Mouse (Mus musculus): Measurements from ENCODE around the gene Cyren. TPM values are rescaled to one million over a fixed set of nuclear protein-coding genes. Genes with fewer than 3 reads are reported as not detected.

The Cyren gene
- total and polyA plus RNA-seq, 3 experiments: 7.9 to 11.9 (median 9.7) TPM

GRCm38 (mm10) chr6:34914462-34914861, 36.6 kb upstream of the Cyren start:
- no peak overlapping the region for H3K4me3 ChIP-seq (replicated peaks in 1 of 3; ENCODE audit: low read depth in 2 of 3, low read length in 2 of 3, poor library complexity in 1 of 3)
- H3K27me3 ChIP-seq (replicated peaks): no peaks in the 10 kb centered on the region
- no peak for DNase-seq (ENCODE audit: extremely low read depth)
- no peak overlapping the region for H3K9ac ChIP-seq (ENCODE audit: insufficient read depth, low read depth)
- H3K27ac ChIP-seq (ENCODE audit: insufficient read depth, low read depth): no peak overlapping the region
- H3K4me2 ChIP-seq (ENCODE audit: insufficient read depth, low read depth, poor library complexity, severe bottlenecking): no peak overlapping the region
- in situ Hi-C loops (cut with MboI; ENCODE audit: low pct_ligation_motif_present, low pct_unique_long_range_greater_than_20kb, low sequenced_read_pairs): no loop called here
- TF ChIP-seq PAX5 (IDR thresholded peaks at IDR 0.05; ENCODE audit: low read length) (no peak), UBTF (IDR thresholded peaks at IDR 0.05; ENCODE audit: low read depth, low read length) (no peak), MAFK (IDR thresholded peaks at IDR 0.05; ENCODE audit: insufficient replicate concordance, low read length) (peak; percentile 64; the same call in 1 of the 2 replicates)
- H3K36me3 ChIP-seq (replicated peaks in 1 of 2; ENCODE audit: control insufficient read depth in 1 of 2, insufficient read depth in 1 of 2, low read length in 1 of 2): peaks cover 0 to under 1% of the 10 kb centered on the region in 2 experiments
- peaks cover 0 to 15% of the 10 kb centered on the region in 2 experiments; a peak in 2 of 4 replicates for H3K4me1 ChIP-seq (ENCODE audit: control insufficient read depth in 1 of 2, insufficient read depth in 2 of 2)
- dilution Hi-C loops (cut with MboI; ENCODE audit: extremely low pct_ligation_motif_present, extremely low pct_unique_long_range_greater_than_20kb, low sequenced_read_pairs): no loop called here
- peaks cover 5% of the 10 kb centered on the region; the same call in 1 of the 2 replicates for H3K79me2 ChIP-seq (replicated peaks; ENCODE audit: control insufficient read depth, extremely low read depth, insufficient read depth, poor library complexity, severe bottlenecking)
- H3K9me3 ChIP-seq (replicated peaks; ENCODE audit: low read length): no peaks in the 10 kb centered on the region

DNA sequence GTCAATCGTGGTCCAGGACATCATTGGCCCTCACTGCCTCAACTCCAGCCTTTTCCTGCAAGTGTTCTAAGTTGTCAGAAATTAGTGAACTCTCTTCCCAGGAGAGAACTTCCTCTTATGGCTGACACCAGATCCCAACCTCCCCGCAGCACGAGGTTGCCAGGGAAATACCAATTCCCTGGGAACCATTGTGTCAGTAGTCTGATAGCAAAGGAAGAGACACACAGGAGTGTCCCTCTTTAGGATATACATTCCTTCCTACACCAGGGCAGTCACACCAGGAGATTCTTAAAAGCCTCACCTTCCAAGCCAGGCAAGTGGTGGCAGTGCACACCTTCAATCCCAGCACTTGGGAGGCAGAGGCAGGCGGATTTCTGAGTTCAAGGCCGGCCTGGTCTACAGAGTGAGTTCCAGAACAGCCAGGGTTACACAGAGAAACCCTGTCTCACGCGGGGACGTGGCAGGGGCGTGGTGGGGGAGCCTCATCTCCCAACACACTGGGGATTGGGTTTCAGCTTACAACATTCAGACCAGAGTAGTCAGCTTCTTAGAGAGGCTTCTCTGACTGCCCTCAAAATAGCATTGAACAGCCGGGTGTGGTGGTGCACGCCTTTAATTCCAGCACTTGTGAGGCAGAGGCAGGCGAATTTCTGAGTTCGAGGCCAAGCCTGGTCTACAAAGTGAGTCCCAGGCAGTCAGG, 35.6 kb upstream of the Cyren start:
- no peak for DNase-seq (ENCODE audit: extremely low read depth)
- Histone ChIP-seq H3K9me3 (replicated peaks; ENCODE audit: low read length) (no peaks in the 10 kb centered on the region), H3K36me3 (replicated peaks in 1 of 2; ENCODE audit: control insufficient read depth in 1 of 2, insufficient read depth in 1 of 2, low read length in 1 of 2) (peaks cover 0 to 9% of the 10 kb centered on the region in 2 experiments), H3K27me3 (replicated peaks) (no peaks in the 10 kb centered on the region), H3K9ac (ENCODE audit: insufficient read depth, low read depth) (no peak overlapping the region), H3K27ac (ENCODE audit: insufficient read depth, low read depth) (no peak overlapping the region), H3K4me3 (replicated peaks in 1 of 3; ENCODE audit: low read depth in 2 of 3, low read length in 2 of 3, poor library complexity in 1 of 3) (no peak overlapping the region), H3K4me2 (ENCODE audit: insufficient read depth, low read depth, poor library complexity, severe bottlenecking) (no peak overlapping the region), H3K79me2 (replicated peaks; ENCODE audit: control insufficient read depth, extremely low read depth, insufficient read depth, poor library complexity, severe bottlenecking) (peaks cover 6% of the 10 kb centered on the region), H3K4me1 (ENCODE audit: control insufficient read depth in 1 of 2, insufficient read depth in 2 of 2) (peaks cover 0 to 21% of the 10 kb centered on the region in 2 experiments; a peak in 2 of 4 replicates)
- dilution Hi-C loops (cut with MboI; ENCODE audit: extremely low pct_ligation_motif_present, extremely low pct_unique_long_range_greater_than_20kb, low sequenced_read_pairs): no loop called here
- in situ Hi-C loops (cut with MboI; ENCODE audit: low pct_ligation_motif_present, low pct_unique_long_range_greater_than_20kb, low sequenced_read_pairs): no loop called here
- no peak for TF ChIP-seq E2F4 (IDR thresholded peaks at IDR 0.05; ENCODE audit: insufficient replicate concordance, low read depth, low read length)
- no peak for TF ChIP-seq POLR2A (IDR thresholded peaks at IDR 0.05; ENCODE audit: low read depth, low read length)
- TF ChIP-seq ETS1 (conservative IDR thresholded peaks at IDR 0.05; ENCODE audit: low read depth, low read length): no peak
- TF ChIP-seq IRF4 (IDR thresholded peaks at IDR 0.05; ENCODE audit: low read depth, low read length): no peak
- TF ChIP-seq PAX5 (IDR thresholded peaks at IDR 0.05; ENCODE audit: low read length): no peak
- no peak for TF ChIP-seq MAFK (IDR thresholded peaks at IDR 0.05; ENCODE audit: insufficient replicate concordance, low read length)
- TF ChIP-seq BHLHE40 (IDR thresholded peaks at IDR 0.05; ENCODE audit: low read depth, low read length): no peak
- TF ChIP-seq UBTF (IDR thresholded peaks at IDR 0.05; ENCODE audit: low read depth, low read length): no peak
- TF ChIP-seq GABPA (IDR thresholded peaks at IDR 0.05; ENCODE audit: insufficient replicate concordance, low read depth, low read length): no peak
- TF ChIP-seq ZMIZ1 (IDR thresholded peaks at IDR 0.05; ENCODE audit: low read depth, low read length): no peak
- no peak for TF ChIP-seq HCFC1 (IDR thresholded peaks at IDR 0.05; ENCODE audit: low read depth, low read length)
- no peak for TF ChIP-seq CTCF (conservative IDR thresholded peaks at IDR 0.05 in 1 of 2, IDR thresholded peaks at IDR 0.05 in 1 of 2; ENCODE audit: low read depth in 2 of 2, low read length in 2 of 2)
- no peak for TF ChIP-seq MAZ (IDR thresholded peaks at IDR 0.05; ENCODE audit: low read depth, low read length)
- TF ChIP-seq TBP (conservative IDR thresholded peaks at IDR 0.05; ENCODE audit: low read depth, low read length): no peak
- TF ChIP-seq ELF1 (IDR thresholded peaks at IDR 0.05; ENCODE audit: low read depth, low read length): no peak
- TF ChIP-seq JUN (IDR thresholded peaks at IDR 0.05; ENCODE audit: insufficient read depth, low read depth, low read length): no peak
- no peak for TF ChIP-seq MEF2A (IDR thresholded peaks at IDR 0.05; ENCODE audit: borderline replicate concordance, low read depth, low read length)
- TF ChIP-seq MXI1 (IDR thresholded peaks at IDR 0.05; ENCODE audit: low read depth, low read length): no peak
- TF ChIP-seq ZC3H11A (IDR thresholded peaks at IDR 0.05; ENCODE audit: low read depth, low read length): no peak
